Mouse (Mus musculus) CH12.LX (cell line): ENCODE measurements around the gene Kdm1b. TPM values are rescaled to one million over a fixed set of nuclear protein-coding genes. Genes with fewer than 3 reads are reported as not detected.

Experiments
- DNase-seq: peaks from one replicate; pipeline ENCODE4 v3.0.0-alpha.2; 2013; ENCODE audit errors: extremely low read depth
- H3K27ac ChIP-seq: 2 replicates; pipeline ENCODE4 v1.5.1; 2012; ENCODE audit warnings: low read depth, mild to moderate bottlenecking, control low read depth, moderate library complexity; ENCODE audit not compliant: insufficient read depth
- H3K27me3 ChIP-seq: replicated peaks from 2 replicates; pipeline ENCODE3; 2012; ENCODE audit warnings: inconsistent platforms
- H3K36me3 ChIP-seq, 2 experiments: replicated peaks in 1 of 2; 2 replicates each; pipeline versions ENCODE3 to v1.6.1; 2012; ENCODE audit warnings: inconsistent platforms in 1 of 2, low read length in 1 of 2, mild to moderate bottlenecking in 1 of 2, mixed read lengths in 1 of 2, moderate library complexity in 1 of 2; ENCODE audit not compliant: control insufficient read depth in 1 of 2, insufficient read depth in 1 of 2
- H3K4me1 ChIP-seq, 2 experiments: 2 replicates each; pipeline ENCODE4 v1.6.1; 2012; ENCODE audit warnings: inconsistent platforms in 1 of 2, moderate library complexity in 1 of 2; ENCODE audit not compliant: insufficient read depth in 2 of 2, control insufficient read depth in 1 of 2
- H3K4me2 ChIP-seq: 2 replicates; pipeline ENCODE4 v1.6.1; 2012; ENCODE audit warnings: low read depth, mild to moderate bottlenecking, control low read depth; ENCODE audit not compliant: poor library complexity, insufficient read depth, severe bottlenecking
- H3K4me3 ChIP-seq, 3 experiments: fragments of 150-350 bp in 1 of 3; sonication (generic) in 1 of 3; replicated peaks in 1 of 3; 2 replicates each; pipeline versions ENCODE3 to v1.5.1; 2011 to 2012; ENCODE audit warnings: low read depth in 2 of 3, low read length in 2 of 3, mild to moderate bottlenecking in 2 of 3, moderate library complexity in 2 of 3, control low read depth in 1 of 3, improper control_type of control experiment in 1 of 3, inconsistent platforms in 1 of 3, mixed read lengths in 1 of 3; ENCODE audit not compliant: poor library complexity in 1 of 3
- H3K79me2 ChIP-seq: replicated peaks from 2 replicates; pipeline ENCODE4 v1.6.1; 2012; ENCODE audit warnings: mild to moderate bottlenecking, moderate library complexity; ENCODE audit not compliant: control insufficient read depth, poor library complexity, insufficient read depth, severe bottlenecking; ENCODE audit errors: extremely low read depth
- H3K9ac ChIP-seq: 2 replicates; pipeline ENCODE4 v1.6.1; 2012; ENCODE audit warnings: low read depth, mild to moderate bottlenecking, control low read depth, moderate library complexity; ENCODE audit not compliant: insufficient read depth
- H3K9me3 ChIP-seq: replicated peaks from 2 replicates; pipeline ENCODE3; 2012; ENCODE audit warnings: low read length, inconsistent platforms, mixed read lengths
- BHLHE40 ChIP-seq: IDR thresholded peaks from 2 replicates; pipeline ENCODE4 v1.6.1; 2011; ENCODE audit warnings: mild to moderate bottlenecking, low read depth, low read length, improper control_type of control experiment
- CHD2 ChIP-seq: IDR thresholded peaks from 2 replicates; pipeline ENCODE4 v1.6.1; 2011; ENCODE audit warnings: low read length, improper control_type of control experiment
- CTCF ChIP-seq, 2 experiments: IDR thresholded peaks in 1 of 2; conservative IDR thresholded peaks in 1 of 2; 2 replicates each; pipeline ENCODE4 v1.5.1; 2011 to 2012; ENCODE audit warnings: low read depth in 2 of 2, low read length in 2 of 2, improper control_type of control experiment in 1 of 2, inconsistent platforms in 1 of 2, mild to moderate bottlenecking in 1 of 2, moderate library complexity in 1 of 2
- ETS1 ChIP-seq: conservative IDR thresholded peaks from 2 replicates; pipeline ENCODE4 v1.6.1; 2012; ENCODE audit warnings: low read depth, mild to moderate bottlenecking, inconsistent platforms, low read length, improper control_type of control experiment, moderate library complexity
- JUND ChIP-seq: conservative IDR thresholded peaks from 2 replicates; pipeline ENCODE4 v1.6.1; 2011; ENCODE audit warnings: low read depth, low read length, improper control_type of control experiment
- KAT2A ChIP-seq: IDR thresholded peaks from 2 replicates; pipeline ENCODE4 v1.6.1; 2012; ENCODE audit warnings: low read length, improper control_type of control experiment, inconsistent platforms; ENCODE audit not compliant: insufficient replicate concordance
- MYC ChIP-seq: IDR thresholded peaks from 2 replicates; pipeline ENCODE4 v1.6.1; 2011; ENCODE audit warnings: low read depth, mild to moderate bottlenecking, improper control_type of control experiment, low read length
- NELFE ChIP-seq: IDR thresholded peaks from 2 replicates; pipeline ENCODE4 v1.6.1; 2011; ENCODE audit warnings: low read depth, low read length, improper control_type of control experiment
- NRF1 ChIP-seq: IDR thresholded peaks from 2 replicates; pipeline ENCODE4 v1.6.1; 2014; ENCODE audit warnings: low read depth, mild to moderate bottlenecking, inconsistent platforms, low read length, improper control_type of control experiment, moderate library complexity
- POLR2A ChIP-seq: IDR thresholded peaks from 2 replicates; pipeline ENCODE4 v1.6.1; 2011; ENCODE audit warnings: low read depth, mild to moderate bottlenecking, improper control_type of control experiment, low read length
- POLR2AphosphoS2 ChIP-seq: IDR thresholded peaks from 2 replicates; pipeline ENCODE4 v1.6.1; 2011; ENCODE audit warnings: low read depth, low read length, improper control_type of control experiment
- RAD21 ChIP-seq: IDR thresholded peaks from 2 replicates; pipeline ENCODE4 v1.6.1; 2011; ENCODE audit warnings: low read depth, mild to moderate bottlenecking, low read length, improper control_type of control experiment, moderate library complexity
- TCF12 ChIP-seq: IDR thresholded peaks from 2 replicates; pipeline ENCODE4 v1.6.1; 2014; ENCODE audit warnings: low read depth, mild to moderate bottlenecking, inconsistent platforms, low read length, improper control_type of control experiment
- UBTF ChIP-seq: IDR thresholded peaks from 2 replicates; pipeline ENCODE4 v1.6.1; 2012; ENCODE audit warnings: low read depth, mild to moderate bottlenecking, inconsistent platforms, low read length, improper control_type of control experiment, moderate library complexity
- USF1 ChIP-seq: IDR thresholded peaks from 2 replicates; pipeline ENCODE4 v1.6.1; 2014; ENCODE audit warnings: low read depth, mild to moderate bottlenecking, inconsistent platforms, low read length, improper control_type of control experiment
- USF2 ChIP-seq: conservative IDR thresholded peaks from 2 replicates; pipeline ENCODE4 v1.6.1; 2011; ENCODE audit warnings: low read depth, low read length, improper control_type of control experiment
- ZC3H11A ChIP-seq: IDR thresholded peaks from 2 replicates; pipeline ENCODE4 v1.6.1; 2012; ENCODE audit warnings: low read depth, mild to moderate bottlenecking, inconsistent platforms, low read length, improper control_type of control experiment
- ZKSCAN1 ChIP-seq: IDR thresholded peaks from 2 replicates; pipeline ENCODE4 v1.6.1; 2012; ENCODE audit warnings: low read depth, inconsistent platforms, low read length, improper control_type of control experiment, borderline replicate concordance
- ZMIZ1 ChIP-seq: IDR thresholded peaks from 2 replicates; pipeline ENCODE4 v1.6.1; 2012; ENCODE audit warnings: low read depth, mild to moderate bottlenecking, inconsistent platforms, low read length, improper control_type of control experiment
- dilution Hi-C: fragments of 300-500 bp; cut with MboI; formaldehyde crosslinking; loops from 2 replicates; pipeline ENCODE4 v1.14.3; 2020; ENCODE audit warnings: low sequenced_read_pairs; ENCODE audit not compliant: extremely low pct_unique_long_range_greater_than_20kb, extremely low pct_ligation_motif_present
- in situ Hi-C: fragments of 300-500 bp; cut with MboI; formaldehyde crosslinking; loops from 3 replicates; pipeline ENCODE4 v1.14.3; 2019; ENCODE audit warnings: low sequenced_read_pairs, low pct_ligation_motif_present, low pct_unique_long_range_greater_than_20kb, mixed read lengths
- polyA plus RNA-seq: library from polyadenylated mRNA; unstranded; fragments of >175 nt; gene quantifications from 2 replicates; pipeline ENCODE4 v1.2.1, GENCODE M21; 2012; ENCODE audit warnings: low read depth; ENCODE audit not compliant: insufficient read length
- total RNA-seq, 2 experiments: library from RNA; depleted of rRNA; stranded (reverse); fragments of 300-350 nt in 1 of 2; fragments of >200 nt in 1 of 2; gene quantifications; 2 replicates each; pipeline ENCODE4 v1.2.3; 2012 to 2014

Kdm1b gene
- total and polyA plus RNA-seq, 3 experiments = 9.8 to 20.3 (median 11.1) TPM

DNA sequence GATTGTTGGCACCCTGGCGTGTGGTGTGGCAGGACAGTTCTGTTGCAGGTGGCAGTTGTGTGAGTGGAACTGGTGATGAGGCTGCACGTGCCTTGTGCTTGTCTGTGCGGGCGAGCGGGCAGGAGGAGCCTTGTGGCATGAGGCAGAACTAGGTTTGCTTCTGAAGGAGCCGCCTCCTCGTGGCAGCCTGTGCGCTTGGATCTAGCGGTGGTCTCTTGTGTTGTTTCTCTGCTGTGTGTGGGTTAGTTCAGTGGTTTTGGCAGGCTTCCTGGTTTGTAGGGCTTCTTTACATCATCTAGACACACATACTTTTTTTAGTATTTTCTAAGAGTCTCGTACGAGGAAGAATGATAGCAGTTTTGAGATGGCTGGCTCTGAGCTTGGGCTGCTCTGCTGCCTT, 12.8 kb downstream of the Kdm1b start:
- Histone ChIP-seq H3K9me3 (no peaks in the 10 kb centered on the region), H3K4me2 (no peak overlapping the region), H3K36me3 (peaks cover 8 to 67% of the 10 kb centered on the region in 2 experiments), H3K79me2 (no peaks in the 10 kb centered on the region), H3K27me3 (no peaks in the 10 kb centered on the region), H3K4me3 (no peak overlapping the region), H3K4me1 (peaks cover 2 to 14% of the 10 kb centered on the region in 2 experiments; a peak in 2 of 4 replicates), H3K27ac (no peak overlapping the region), H3K9ac (no peak overlapping the region)
- dilution Hi-C loops = no loop called here
- no peak for DNase-seq
- TF ChIP-seq KAT2A = no peak
- no peak for TF ChIP-seq NRF1
- TF ChIP-seq UBTF = no peak
- TF ChIP-seq POLR2AphosphoS2 = no peak
- TF ChIP-seq ZC3H11A = no peak
- TF ChIP-seq CHD2 = no peak
- TF ChIP-seq USF1 = no peak
- no peak for TF ChIP-seq NELFE
- TF ChIP-seq POLR2A = no peak
- no peak for TF ChIP-seq JUND
- TF ChIP-seq RAD21 = no peak
- no peak for TF ChIP-seq ZMIZ1
- TF ChIP-seq MYC = no peak
- in situ Hi-C loops = no loop called here

DNA sequence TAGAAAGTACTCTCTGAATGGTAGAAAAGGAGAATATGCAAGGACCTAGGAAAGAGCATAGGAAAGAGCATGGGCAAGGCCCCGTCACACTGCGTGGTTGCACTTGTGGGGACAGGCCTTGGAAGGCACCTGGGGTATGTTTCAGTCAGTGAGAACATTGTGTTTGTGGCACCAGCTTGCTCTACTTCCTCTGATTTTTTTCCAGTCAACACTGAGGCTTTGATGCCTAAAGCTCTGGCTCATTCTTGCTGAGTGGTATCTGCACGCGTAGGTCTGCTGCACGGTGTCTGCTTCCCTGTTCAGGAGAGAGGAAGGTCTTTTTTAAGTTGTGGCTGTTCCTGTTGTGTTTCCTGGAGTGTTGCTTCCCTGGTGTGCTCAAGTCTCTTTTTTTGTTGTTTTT, 13.5 kb downstream of the Kdm1b start:
- Histone ChIP-seq H3K79me2 (no peaks in the 10 kb centered on the region), H3K27ac (no peak overlapping the region), H3K9me3 (no peaks in the 10 kb centered on the region), H3K9ac (no peak overlapping the region), H3K36me3 (peaks cover 9 to 65% of the 10 kb centered on the region in 2 experiments), H3K4me2 (no peak overlapping the region), H3K4me3 (no peak overlapping the region), H3K4me1 (peaks cover 2 to 10% of the 10 kb centered on the region in 2 experiments; a peak in 2 of 4 replicates), H3K27me3 (no peaks in the 10 kb centered on the region)
- DNase-seq = no peak
- in situ Hi-C loops = no loop called here
- TF ChIP-seq NELFE (no peak), BHLHE40 (no peak), ZKSCAN1 (no peak), CTCF (conservative IDR thresholded peaks at IDR 0.05 in 1 of 2, IDR thresholded peaks at IDR 0.05 in 1 of 2; ENCODE audit: low read depth in 2 of 2, low read length in 2 of 2) (no peak), TCF12 (no peak), ETS1 (no peak), USF2 (no peak)
- dilution Hi-C loops = no loop called here
